Mouse (Mus musculus): ENCODE data around the gene Pip5k1a.

- TF ChIP-seq CTCF (IDR thresholded peaks at IDR 0.05; ENCODE audit: low read depth) (0 out of 2 replicates have a peak, but pooled peaks have one; percentile 9), EP300 (IDR thresholded peaks at IDR 0.05; ENCODE audit: low read depth) (no peak)
Observed at GRCm38 (mm10) chr3:95029953-95030352, 76.8 kb downstream of the Pip5k1a start.

All from liver, embryonic 14.5 days (tissue).